Mouse (Mus musculus) spleen, adult 2 months (tissue): ENCODE measurements around the gene Mpv17l2.

Source experiments
- CTCF ChIP-seq: fragments of 200-500 bp; IDR thresholded peaks from 2 replicates; pipeline ENCODE4 v1.5.1; 2011; ENCODE audit warnings: mild to moderate bottlenecking, inconsistent platforms; ENCODE audit not compliant: insufficient read depth, insufficient read length, insufficient replicate concordance; ENCODE audit errors: extremely low read depth
- POLR2A ChIP-seq: fragments of 200-500 bp; IDR thresholded peaks from 2 replicates; pipeline ENCODE4 v1.6.1; 2011; ENCODE audit warnings: low read depth, low read length, inconsistent platforms

- no peak for TF ChIP-seq CTCF
- no peak for TF ChIP-seq POLR2A
Measured at GRCm38 (mm10) chr8:70789046-70789445, 28.3 kb upstream of the Mpv17l2 start.
